Mouse (Mus musculus) thymus, adult 2 months (tissue): ENCODE measurements around the gene Ripply1.

Source experiments
- CTCF ChIP-seq: fragments of 200-500 bp; IDR thresholded peaks from 2 replicates; pipeline ENCODE4 v1.5.1; 2012; ENCODE audit warnings: mild to moderate bottlenecking, control low read depth, low read length, moderate library complexity, borderline replicate concordance; ENCODE audit not compliant: control insufficient read depth, poor library complexity, insufficient read depth; ENCODE audit errors: extremely low read depth
- POLR2A ChIP-seq: fragments of 200-500 bp; IDR thresholded peaks from 2 replicates; pipeline ENCODE4 v1.6.1; 2012; ENCODE audit warnings: mild to moderate bottlenecking, low read length, control low read depth, moderate library complexity; ENCODE audit not compliant: control insufficient read depth, poor library complexity, insufficient read depth; ENCODE audit errors: extremely low read depth

DNA sequence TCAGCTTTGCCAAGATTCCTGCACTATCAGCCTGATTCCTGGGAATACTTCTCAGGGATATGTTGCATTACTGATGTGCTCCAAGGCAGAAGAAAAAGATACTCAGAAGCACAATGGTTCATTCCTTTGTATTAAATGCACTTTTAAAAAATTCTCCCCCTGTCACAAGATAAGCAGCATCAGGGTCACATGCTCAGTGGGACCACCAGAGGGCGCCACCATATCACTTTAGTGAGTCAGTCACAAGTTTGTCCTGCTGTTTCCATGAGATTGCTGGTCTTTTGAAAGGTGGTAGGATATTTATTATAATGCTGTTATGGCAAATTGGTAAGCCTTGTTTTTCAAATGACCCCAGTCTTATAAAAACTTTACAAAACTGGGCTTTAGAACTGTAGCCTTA is 30.3 kb downstream of the Ripply1 start:
- TF ChIP-seq CTCF (no peak), POLR2A (no peak)
